Mouse (Mus musculus) embryonic stem cell, embryonic (primary cell): Measurements from ENCODE around the gene Ptch2.

Experiments used
- CTCF ChIA-PET, 4 experiments: fragments of 300-600 bp in 2 of 4; fragments of 350-600 bp in 2 of 4; sonication (Branson Sonifier 250); formaldehyde crosslinking; loops; one replicate each; lab custom pipeline; 2022; ENCODE audit warnings: inconsistent platforms in 2 of 4; lab: Charles Lee
- POLR2A ChIA-PET, 4 experiments: fragments of 300-600 bp in 2 of 4; fragments of 350-600 bp in 2 of 4; sonication (Branson Sonifier 250); formaldehyde crosslinking; loops; one replicate each; lab custom pipeline; 2022; ENCODE audit warnings: antibody characterized with exemption in 4 of 4, inconsistent platforms in 1 of 4; lab: Charles Lee

Ptch2 gene

GRCm38 (mm10) chr4:117115592-117115991 is 19.7 kb downstream of the Ptch2 start:
- ChIA-PET CTCF (interaction anchor here in 2 of 4 experiments (0.6 to 1.1 kb wide), 3 partner anchors 18 to 132 kb away, joined by 3 to 5 read pairs (median 5); partner anchors contain the start of gene Plk3 (in 1 of the 2)), POLR2A (interaction anchor here in 3 of 4 experiments (0.6 to 69.1 kb wide), 10 partner anchors 11 to 369 kb away, joined by 3 to 3713 read pairs (median 96); partner anchors contain the start of genes Plk3 (in 3 of the 3), Btbd19 (in 2 of the 3), Rps8 (in 2 of the 3) and Tctex1d4 (in 2 of the 3))

DNA sequence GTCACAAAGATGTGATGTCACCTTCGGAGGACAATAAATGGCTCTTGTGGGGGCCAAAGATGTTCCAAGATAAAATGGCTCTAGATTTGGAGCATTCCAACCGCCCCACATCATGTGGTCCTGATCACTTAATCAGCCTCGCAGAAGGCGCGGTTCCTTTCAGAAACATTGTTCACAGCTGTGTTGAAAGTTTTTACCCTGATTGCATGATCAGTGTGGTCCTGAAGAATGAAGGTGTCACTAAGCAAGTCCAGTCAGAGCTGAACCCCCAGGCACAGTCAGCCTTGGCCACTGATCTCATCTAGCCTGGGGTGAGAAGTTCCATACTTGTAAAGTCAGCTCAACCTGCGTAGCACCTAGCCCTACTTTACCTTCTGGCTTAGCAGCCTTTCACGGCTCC is 22.1 kb downstream of the Ptch2 start:
- ChIA-PET CTCF (interaction anchor here in 2 of 4 experiments (0.6 to 1.6 kb wide), 3 partner anchors 14 to 22 kb away, joined by 3 to 4 read pairs (median 3); no protein-coding TSS in a partner anchor), POLR2A (interaction anchor here in 3 of 4 experiments (0.6 to 69.1 kb wide), 9 partner anchors 15 to 433 kb away, joined by 3 to 3713 read pairs (median 180); partner anchors contain the start of genes Plk3 (in 3 of the 3), Rps8 (in 2 of the 3), Btbd19 (in 1 of the 3) and Kif2c (in 1 of the 3))

DNA sequence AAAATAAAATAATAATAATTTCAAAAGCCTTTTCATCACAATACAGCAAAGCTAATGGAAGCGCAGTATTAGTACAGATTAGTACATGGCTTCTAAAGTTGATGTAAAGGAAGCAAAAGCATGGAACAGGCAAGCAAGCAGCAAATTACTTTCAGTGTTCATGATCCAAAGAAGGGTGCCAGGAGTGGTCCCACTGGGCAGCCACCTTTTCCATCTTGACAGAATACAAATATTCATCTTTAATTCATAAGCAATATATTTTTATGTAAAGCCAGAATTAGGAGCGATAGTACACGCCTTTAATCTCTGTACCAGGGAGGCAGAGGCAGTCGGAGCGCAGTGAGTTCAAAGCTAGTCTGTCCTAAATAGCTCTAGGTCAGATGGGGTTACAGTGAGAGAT is 23.8 kb downstream of the Ptch2 start:
- POLR2A ChIA-PET: interaction anchor here (0.5 to 69.1 kb wide), 67 partner anchors 9 to 1060 kb away, joined by 3 to 3713 read pairs (median 8); partner anchors contain the start of genes Plk3 (in 4 of the 4), Hectd3 (in 3 of the 4), Ptch2 (in 3 of the 4) and Rps8 (in 3 of the 4)

DNA sequence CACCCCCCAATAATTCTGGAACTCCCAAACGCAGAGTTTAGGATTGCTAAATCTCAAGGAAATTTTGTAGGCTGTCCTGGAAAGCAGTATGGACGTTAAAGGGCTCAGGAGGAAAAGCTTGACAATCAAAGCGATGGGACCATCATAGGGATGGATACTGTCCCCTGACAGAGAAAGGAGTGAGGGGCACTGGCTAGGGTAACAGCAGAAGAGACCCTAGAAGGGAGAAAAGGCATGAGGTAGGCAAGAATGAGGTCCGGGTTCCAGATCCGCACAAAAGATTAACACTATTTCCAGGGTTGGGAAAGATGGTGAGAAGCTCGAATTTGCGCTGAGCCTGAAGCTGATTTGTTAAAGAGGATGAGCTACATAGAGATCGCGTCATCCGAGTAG is 24.2 kb downstream of the Ptch2 start:
- ChIA-PET CTCF (interaction anchor here (0.6 to 3.9 kb wide), 44 partner anchors 9 to 412 kb away, joined by 3 to 78 read pairs (median 5); partner anchors contain the start of genes Hectd3 (in 2 of the 4), Plk3 (in 2 of the 4), Ptch2 (in 2 of the 4) and Ccdc163 (in 1 of the 4)), POLR2A (interaction anchor here (0.5 to 69.1 kb wide), 104 partner anchors 9 to 1059 kb away, joined by 3 to 3713 read pairs (median 5); partner anchors contain the start of genes Plk3 (in 4 of the 4), Ptch2 (in 4 of the 4), Rps8 (in 4 of the 4) and Hectd3 (in 3 of the 4))

More for the DNA sequence above, 23.8 kb downstream of the Ptch2 start:
- CTCF ChIA-PET: interaction anchor here (0.6 to 3.9 kb wide), 17 partner anchors 9 to 117 kb away, joined by 3 to 78 read pairs (median 16); partner anchors contain the start of genes Kif2c (in 1 of the 4), Plk3 (in 1 of the 4) and Ptch2 (in 1 of the 4)

GRCm38 (mm10) chr4:117120445-117121414 is 24.9 kb downstream of the Ptch2 start:
- CTCF ChIA-PET: interaction anchor here (0.6 to 3.9 kb wide), 65 partner anchors 8 to 716 kb away, joined by 3 to 78 read pairs (median 5); partner anchors contain the start of genes Hectd3 (in 3 of the 4), Plk3 (in 3 of the 4), Ptch2 (in 3 of the 4) and Ccdc163 (in 1 of the 4)
- POLR2A ChIA-PET: interaction anchor here (0.5 to 69.1 kb wide), 129 partner anchors 8 to 1951 kb away, joined by 3 to 3713 read pairs (median 4); partner anchors contain the start of genes Plk3 (in 4 of the 4), Ptch2 (in 4 of the 4), Rps8 (in 4 of the 4) and Ccdc163 (in 3 of the 4)

GRCm38 (mm10) chr4:117122209-117122608 is 26.3 kb downstream of the Ptch2 start:
- ChIA-PET POLR2A (interaction anchor here (0.5 to 69.1 kb wide), 25 partner anchors 11 to 457 kb away, joined by 3 to 3713 read pairs (median 5); partner anchors contain the start of genes Plk3 (in 3 of the 4), Kif2c (in 2 of the 4), Rps8 (in 2 of the 4) and Btbd19 (in 1 of the 4)), CTCF (interaction anchor here in 3 of 4 experiments (0.9 to 3.9 kb wide), 10 partner anchors 10 to 148 kb away, joined by 3 to 78 read pairs (median 24); partner anchors contain the start of gene Plk3 (in 2 of the 3))

GRCm38 (mm10) chr4:117123546-117124217 is 27.8 kb downstream of the Ptch2 start:
- CTCF ChIA-PET: interaction anchor here in 3 of 4 experiments (0.7 to 1.4 kb wide), 3 partner anchors 15 to 27 kb away, joined by 3 to 12 read pairs (median 4); no protein-coding TSS in a partner anchor
- POLR2A ChIA-PET: interaction anchor here in 3 of 4 experiments (0.6 to 69.1 kb wide), 10 partner anchors 9 to 292 kb away, joined by 3 to 3713 read pairs (median 124); partner anchors contain the start of genes Plk3 (in 3 of the 3), Rps8 (in 2 of the 3), Btbd19 (in 1 of the 3) and Kif2c (in 1 of the 3)

DNA sequence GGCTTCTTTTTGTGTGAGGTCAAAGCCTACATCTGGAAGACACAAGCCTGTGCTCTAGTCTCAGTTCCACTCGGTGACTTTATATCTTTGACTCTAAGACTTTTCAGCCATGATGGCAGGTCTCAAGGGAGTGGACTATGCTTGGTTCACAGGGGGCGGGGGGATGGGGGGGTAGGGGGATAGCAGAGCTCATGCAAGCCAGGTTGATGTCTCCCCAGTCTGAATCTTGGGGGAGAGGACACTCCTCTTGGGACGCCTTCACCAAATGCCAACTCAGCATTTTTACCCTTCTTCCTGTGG is 28.3 kb downstream of the Ptch2 start:
- CTCF ChIA-PET: interaction anchor here in 1 of 4 experiments (1.4 kb wide), 1 partner anchor 14 kb away, joined by 4 read pairs; no protein-coding TSS in a partner anchor
- POLR2A ChIA-PET: interaction anchor here in 3 of 4 experiments (1.4 to 69.1 kb wide), 7 partner anchors 9 to 45 kb away, joined by 3 to 3713 read pairs (median 393); partner anchors contain the start of genes Plk3 (in 3 of the 3), Rps8 (in 2 of the 3), Btbd19 (in 1 of the 3) and Kif2c (in 1 of the 3)

- CTCF ChIA-PET: interaction anchor here (0.7 to 1.7 kb wide), 11 partner anchors 9 to 129 kb away, joined by 3 to 19 read pairs (median 4); partner anchors contain the start of genes Hectd3 (in 1 of the 4), Plk3 (in 1 of the 4) and Ptch2 (in 1 of the 4)
- POLR2A ChIA-PET: interaction anchor here (0.9 to 69.1 kb wide), 36 partner anchors 8 to 662 kb away, joined by 3 to 3713 read pairs (median 5); partner anchors contain the start of genes Plk3 (in 4 of the 4), Ccdc163 (in 2 of the 4), Kif2c (in 2 of the 4) and Mmachc (in 2 of the 4)
Measured at GRCm38 (mm10) chr4:117124518-117125347, 28.9 kb downstream of the Ptch2 start.

DNA sequence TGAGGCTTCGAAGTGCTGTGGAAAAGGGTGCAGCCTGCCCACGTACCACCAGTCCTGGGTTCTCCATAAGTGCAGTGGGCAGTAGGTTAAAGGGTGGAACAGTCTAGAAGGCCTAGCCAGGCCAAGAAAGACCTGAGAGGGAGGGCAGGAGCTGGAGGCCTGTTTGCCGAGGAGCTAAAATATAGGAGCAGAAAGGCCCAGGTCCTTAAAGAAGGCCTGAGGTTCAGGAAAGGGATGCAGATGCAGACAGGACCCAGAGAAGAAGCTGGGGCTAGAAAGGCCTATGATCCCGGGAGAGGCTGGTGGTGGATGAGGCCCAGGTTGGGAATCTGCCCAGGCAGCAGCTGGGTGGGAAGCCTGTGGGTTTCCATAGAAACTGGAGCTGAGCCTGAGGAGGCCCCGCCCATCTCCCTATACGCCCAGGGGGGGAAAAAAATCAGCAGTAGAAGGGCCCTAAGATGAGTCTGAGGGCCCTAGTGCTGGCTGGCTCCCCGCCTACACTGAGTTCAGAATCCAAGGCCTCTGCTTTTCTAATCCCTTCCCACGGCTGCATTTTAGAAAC is 29.6 kb downstream of the Ptch2 start, which contains the start of gene Btbd19:
TSS of gene Btbd19 (minus strand) at position 378 of the 562 bp plus-strand sequence.
- ChIA-PET POLR2A (interaction anchor here (0.6 to 69.1 kb wide), 70 partner anchors 7 to 904 kb away, joined by 3 to 3713 read pairs (median 4); partner anchors contain the start of genes Plk3 (in 4 of the 4), Hectd3 (in 3 of the 4), Kif2c (in 3 of the 4) and Rps8 (in 3 of the 4)), CTCF (interaction anchor here (0.6 to 1.7 kb wide), 23 partner anchors 8 to 297 kb away, joined by 3 to 19 read pairs (median 4); partner anchors contain the start of genes Hectd3 (in 3 of the 4), Plk3 (in 1 of the 4) and Ptch2 (in 1 of the 4))

DNA sequence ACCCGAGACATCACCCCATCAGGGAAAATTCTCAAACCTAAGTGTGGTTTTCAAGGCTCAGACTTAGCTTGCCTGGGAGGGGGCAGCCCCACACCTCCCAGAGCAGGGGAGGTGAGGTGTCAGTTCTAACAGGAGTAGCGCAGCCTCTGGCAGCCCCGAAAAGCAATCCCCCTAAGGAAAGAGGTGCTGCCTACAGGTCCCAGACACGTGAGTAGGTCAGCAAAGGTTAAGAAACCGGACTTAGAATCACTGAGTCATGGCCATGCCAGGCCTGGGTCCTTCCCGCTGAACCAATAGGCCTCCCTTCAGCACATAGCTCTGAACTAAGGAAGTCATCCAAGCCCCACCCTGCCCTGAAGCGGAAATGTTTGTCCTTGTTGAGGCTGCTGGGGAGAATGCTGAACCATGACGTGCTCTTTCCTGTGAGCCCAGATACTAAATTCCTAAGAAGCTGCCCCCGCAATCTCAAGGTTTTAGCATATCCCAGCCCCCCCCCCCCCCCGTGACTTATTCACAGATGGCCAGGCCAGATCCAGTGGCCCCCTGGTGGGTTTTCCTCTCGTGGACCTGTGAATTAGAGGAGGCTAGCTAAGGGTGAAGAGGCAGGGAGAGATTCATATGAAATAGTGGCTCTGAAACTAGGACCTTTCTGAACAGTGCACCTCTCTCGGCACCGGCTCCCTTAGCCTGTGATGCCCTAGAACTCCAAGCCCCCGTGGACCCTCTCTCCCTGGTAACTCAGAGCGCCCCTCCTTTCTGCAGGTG is 30.2 kb downstream of the Ptch2 start:
- ChIA-PET CTCF (interaction anchor here (0.6 to 1.7 kb wide), 23 partner anchors 8 to 298 kb away, joined by 3 to 19 read pairs (median 4); partner anchors contain the start of genes Hectd3 (in 3 of the 4), Plk3 (in 1 of the 4) and Ptch2 (in 1 of the 4)), POLR2A (interaction anchor here (0.6 to 69.1 kb wide), 76 partner anchors 7 to 905 kb away, joined by 3 to 3713 read pairs (median 4); partner anchors contain the start of genes Plk3 (in 4 of the 4), Hectd3 (in 3 of the 4), Kif2c (in 3 of the 4) and Rps8 (in 3 of the 4))

- ChIA-PET CTCF (interaction anchor here (0.9 to 1.7 kb wide), 9 partner anchors 12 to 140 kb away, joined by 3 to 19 read pairs (median 6); partner anchors contain the start of gene Hectd3 (in 1 of the 4)), POLR2A (interaction anchor here (0.6 to 69.1 kb wide), 54 partner anchors 6 to 760 kb away, joined by 3 to 3713 read pairs (median 5); partner anchors contain the start of genes Plk3 (in 3 of the 4), Rps8 (in 3 of the 4), Hectd3 (in 2 of the 4) and Kif2c (in 2 of the 4))
Measured at GRCm38 (mm10) chr4:117126675-117127290, 30.9 kb downstream of the Ptch2 start, which contains the start of gene Tctex1d4. Gene Tctex1d4 (plus strand): TSS chr4:117126794.
